Mouse (Mus musculus): Measurements from ENCODE around the gene Mtmr11. TPM values are rescaled to one million over a fixed set of nuclear protein-coding genes. Genes with fewer than 3 reads are reported as not detected.
"Not testable (repeated sequence)": the region's sequence is repeated elsewhere in the genome, so short reads cannot be mapped to it uniquely, and the experiment has no call there.

Mtmr11 gene
- polyA plus RNA-seq, 1 experiment, result 13.4 TPM

GRCm38 (mm10) chr3:96170976-96171545 lies 9.3 kb downstream of the Mtmr11 start:
- peaks cover 8% of the 10 kb centered on the region; the same call in 1 of the 2 replicates for H3K4me1 ChIP-seq (ENCODE audit: control insufficient read depth, insufficient read depth, low read length)
- TF ChIP-seq POLR2A (IDR thresholded peaks at IDR 0.05; ENCODE audit: extremely low read depth, insufficient read depth, low read length), result no peak
- no peak for TF ChIP-seq CTCF (IDR thresholded peaks at IDR 0.05; ENCODE audit: extremely low read depth, insufficient read depth, low read length)
- no peak overlapping the region; the same call in 1 of the 2 replicates for H3K4me3 ChIP-seq (ENCODE audit: insufficient read depth, low read length)
- peak overlapping the region; percentile 1; the same call in 1 of the 2 replicates for H3K27ac ChIP-seq (ENCODE audit: insufficient read depth, low read length)

- Histone ChIP-seq H3K4me1 (ENCODE audit: control insufficient read depth, insufficient read depth, low read length) (peaks cover 8% of the 10 kb centered on the region; the same call in 1 of the 2 replicates), H3K4me3 (ENCODE audit: insufficient read depth, low read length) (peak overlapping the region; percentile 55), H3K27ac (ENCODE audit: insufficient read depth, low read length) (peak overlapping the region; percentile 89)
- TF ChIP-seq POLR2A (IDR thresholded peaks at IDR 0.05; ENCODE audit: extremely low read depth, insufficient read depth, low read length), result no peak
- no peak for TF ChIP-seq CTCF (IDR thresholded peaks at IDR 0.05; ENCODE audit: extremely low read depth, insufficient read depth, low read length)
These were observed 9.9 kb downstream of the Mtmr11 start for GRCm38 (mm10) chr3:96171583-96172196.

- TF ChIP-seq CTCF (IDR thresholded peaks at IDR 0.05; ENCODE audit: extremely low read depth, insufficient read depth, low read length) (no peak), POLR2A (IDR thresholded peaks at IDR 0.05; ENCODE audit: extremely low read depth, insufficient read depth, low read length) (peak; percentile 88)
- H3K4me3 ChIP-seq (ENCODE audit: insufficient read depth, low read length), result peak within 1 kb of the TSS; percentile 55
- peak within 1 kb of the TSS; percentile 89 for H3K27ac ChIP-seq (ENCODE audit: insufficient read depth, low read length)
- H3K4me1 ChIP-seq (ENCODE audit: control insufficient read depth, insufficient read depth, low read length), result peaks cover 8% of the 10 kb centered on the region; the same call in 1 of the 2 replicates
These were observed 10.7 kb downstream of the Mtmr11 start, which contains the start of gene Sf3b4 for GRCm38 (mm10) chr3:96172197-96173178. Gene Sf3b4, plus strand, starts transcription at chr3:96172332.

- peak overlapping the region; percentile 55 for H3K4me3 ChIP-seq (ENCODE audit: insufficient read depth, low read length)
- TF ChIP-seq POLR2A (IDR thresholded peaks at IDR 0.05; ENCODE audit: extremely low read depth, insufficient read depth, low read length) (no peak), CTCF (IDR thresholded peaks at IDR 0.05; ENCODE audit: extremely low read depth, insufficient read depth, low read length) (no peak)
- H3K4me1 ChIP-seq (ENCODE audit: control insufficient read depth, insufficient read depth, low read length), result peaks cover 6% of the 10 kb centered on the region; the same call in 1 of the 2 replicates
- H3K27ac ChIP-seq (ENCODE audit: insufficient read depth, low read length), result no peak overlapping the region
These were observed 11.4 kb downstream of the Mtmr11 start for GRCm38 (mm10) chr3:96173185-96173584.

- H3K4me3 ChIP-seq (ENCODE audit: insufficient read depth, low read length); H3K4me1 ChIP-seq (ENCODE audit: control insufficient read depth, insufficient read depth, low read length); H3K27ac ChIP-seq (ENCODE audit: insufficient read depth, low read length): not testable (repeated sequence)
These were observed 12.2 kb downstream of the Mtmr11 start for GRCm38 (mm10) chr3:96174042-96174441.

GRCm38 (mm10) chr3:96175251-96175650 lies 13.4 kb downstream of the Mtmr11 start:
- TF ChIP-seq POLR2A (IDR thresholded peaks at IDR 0.05; ENCODE audit: extremely low read depth, insufficient read depth, low read length) (no peak), CTCF (IDR thresholded peaks at IDR 0.05; ENCODE audit: extremely low read depth, insufficient read depth, low read length) (no peak)
- Histone ChIP-seq H3K27ac (ENCODE audit: insufficient read depth, low read length) (no peak overlapping the region), H3K4me3 (ENCODE audit: insufficient read depth, low read length) (no peak overlapping the region), H3K4me1 (ENCODE audit: control insufficient read depth, insufficient read depth, low read length) (peaks cover 8% of the 10 kb centered on the region; the same call in 1 of the 2 replicates)

- Histone ChIP-seq H3K27ac (ENCODE audit: insufficient read depth, low read length) (no peak overlapping the region), H3K4me3 (ENCODE audit: insufficient read depth, low read length) (no peak overlapping the region), H3K4me1 (ENCODE audit: control insufficient read depth, insufficient read depth, low read length) (peaks cover 8% of the 10 kb centered on the region; the same call in 1 of the 2 replicates)
- TF ChIP-seq CTCF (IDR thresholded peaks at IDR 0.05; ENCODE audit: extremely low read depth, insufficient read depth, low read length) (no peak), POLR2A (IDR thresholded peaks at IDR 0.05; ENCODE audit: extremely low read depth, insufficient read depth, low read length) (no peak)
These were observed 16.6 kb downstream of the Mtmr11 start for GRCm38 (mm10) chr3:96178427-96178826.

- Histone ChIP-seq H3K27ac (ENCODE audit: insufficient read depth, low read length) (no peak overlapping the region), H3K4me1 (ENCODE audit: control insufficient read depth, insufficient read depth, low read length) (peaks cover 10% of the 10 kb centered on the region), H3K4me3 (ENCODE audit: insufficient read depth, low read length) (no peak overlapping the region)
- TF ChIP-seq POLR2A (IDR thresholded peaks at IDR 0.05; ENCODE audit: extremely low read depth, insufficient read depth, low read length) (no peak), CTCF (IDR thresholded peaks at IDR 0.05; ENCODE audit: extremely low read depth, insufficient read depth, low read length) (no peak)
These were observed 17.1 kb downstream of the Mtmr11 start for GRCm38 (mm10) chr3:96178902-96179301.

GRCm38 (mm10) chr3:96179531-96179930 lies 17.7 kb downstream of the Mtmr11 start:
- Histone ChIP-seq H3K27ac (ENCODE audit: insufficient read depth, low read length) (no peak overlapping the region), H3K4me3 (ENCODE audit: insufficient read depth, low read length) (no peak overlapping the region), H3K4me1 (ENCODE audit: control insufficient read depth, insufficient read depth, low read length) (peaks cover 12% of the 10 kb centered on the region)
- TF ChIP-seq POLR2A (IDR thresholded peaks at IDR 0.05; ENCODE audit: extremely low read depth, insufficient read depth, low read length) (no peak), CTCF (IDR thresholded peaks at IDR 0.05; ENCODE audit: extremely low read depth, insufficient read depth, low read length) (no peak)
